Mouse (Mus musculus): ENCODE data around the gene Tomm20. TPM values are rescaled to one million over a fixed set of nuclear protein-coding genes. Genes with fewer than 3 reads are reported as not detected.

Tomm20 gene
- polyA plus RNA-seq, 1 experiment: 450 TPM

DNA sequence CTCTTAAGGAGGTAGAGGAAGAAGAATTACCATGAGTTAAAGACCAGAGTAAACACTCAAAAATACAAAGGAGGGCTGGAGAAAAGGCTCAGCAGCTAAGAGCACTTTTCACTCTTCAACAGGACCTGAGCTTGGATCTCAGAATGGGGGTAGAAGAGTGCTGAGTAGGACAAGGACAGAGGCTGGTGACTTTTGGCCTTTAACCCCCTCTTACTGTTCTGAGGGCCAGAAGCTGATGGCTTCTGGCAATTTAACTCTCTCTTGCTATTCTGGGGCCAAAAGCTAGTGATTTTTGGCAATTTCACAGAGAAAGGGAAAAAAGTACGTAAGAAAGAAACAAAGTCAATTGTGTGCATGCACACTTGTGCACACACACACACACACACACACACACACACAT, 17.2 kb upstream of the Tomm20 start:
- TF ChIP-seq POLR2A (IDR thresholded peaks at IDR 0.05; ENCODE audit: low read depth, low read length) (no peak), CTCF (IDR thresholded peaks at IDR 0.05; ENCODE audit: extremely low read depth, insufficient read length, insufficient replicate concordance, low read depth, low read length) (no peak)
- Histone ChIP-seq H3K36me3 (ENCODE audit: control insufficient read depth, insufficient read depth, low read length) (peaks cover 57% of the 10 kb centered on the region), H3K4me3 (ENCODE audit: low read depth, low read length) (no peak overlapping the region), H3K27ac (ENCODE audit: insufficient read depth, low read depth, low read length) (no peak overlapping the region), H3K4me1 (ENCODE audit: control insufficient read depth, insufficient read depth, insufficient read length, low read length) (no peaks in the 10 kb centered on the region), H3K27me3 (ENCODE audit: control insufficient read depth, insufficient read depth, low read length) (no peaks in the 10 kb centered on the region)
- WGBS: 100% methylated on average over 1 of the region's 1 CpGs

DNA sequence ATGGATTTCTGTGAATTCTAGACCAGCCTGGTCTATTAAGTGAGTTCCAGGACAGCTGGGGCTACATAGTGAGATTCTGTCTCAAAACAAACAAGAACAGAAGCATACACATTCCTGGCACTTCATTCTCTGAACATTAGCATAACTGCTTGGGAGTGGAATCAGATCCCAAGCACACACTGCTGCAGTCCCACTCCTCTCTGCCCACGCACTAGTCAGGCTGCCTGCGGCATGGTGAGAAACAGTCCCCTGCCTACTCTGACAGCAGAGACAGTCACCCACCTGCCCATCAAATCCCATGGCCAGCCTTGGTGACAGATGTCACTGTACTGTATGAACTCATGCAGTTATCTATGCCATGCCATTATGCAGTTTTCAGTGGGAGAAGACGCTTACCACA, 15.9 kb upstream of the Tomm20 start:
- WGBS: 98% methylated on average over 3 of the region's 3 CpGs
- H3K4me1 ChIP-seq (ENCODE audit: control insufficient read depth, insufficient read depth, insufficient read length, low read length): no peaks in the 10 kb centered on the region
- no peak overlapping the region for H3K27ac ChIP-seq (ENCODE audit: insufficient read depth, low read depth, low read length)
- no peak for TF ChIP-seq POLR2A (IDR thresholded peaks at IDR 0.05; ENCODE audit: low read depth, low read length)
- no peak for TF ChIP-seq CTCF (IDR thresholded peaks at IDR 0.05; ENCODE audit: extremely low read depth, insufficient read length, insufficient replicate concordance, low read depth, low read length)
- no peak overlapping the region for H3K4me3 ChIP-seq (ENCODE audit: low read depth, low read length)
- peaks cover 63% of the 10 kb centered on the region for H3K36me3 ChIP-seq (ENCODE audit: control insufficient read depth, insufficient read depth, low read length)
- no peaks in the 10 kb centered on the region for H3K27me3 ChIP-seq (ENCODE audit: control insufficient read depth, insufficient read depth, low read length)

DNA sequence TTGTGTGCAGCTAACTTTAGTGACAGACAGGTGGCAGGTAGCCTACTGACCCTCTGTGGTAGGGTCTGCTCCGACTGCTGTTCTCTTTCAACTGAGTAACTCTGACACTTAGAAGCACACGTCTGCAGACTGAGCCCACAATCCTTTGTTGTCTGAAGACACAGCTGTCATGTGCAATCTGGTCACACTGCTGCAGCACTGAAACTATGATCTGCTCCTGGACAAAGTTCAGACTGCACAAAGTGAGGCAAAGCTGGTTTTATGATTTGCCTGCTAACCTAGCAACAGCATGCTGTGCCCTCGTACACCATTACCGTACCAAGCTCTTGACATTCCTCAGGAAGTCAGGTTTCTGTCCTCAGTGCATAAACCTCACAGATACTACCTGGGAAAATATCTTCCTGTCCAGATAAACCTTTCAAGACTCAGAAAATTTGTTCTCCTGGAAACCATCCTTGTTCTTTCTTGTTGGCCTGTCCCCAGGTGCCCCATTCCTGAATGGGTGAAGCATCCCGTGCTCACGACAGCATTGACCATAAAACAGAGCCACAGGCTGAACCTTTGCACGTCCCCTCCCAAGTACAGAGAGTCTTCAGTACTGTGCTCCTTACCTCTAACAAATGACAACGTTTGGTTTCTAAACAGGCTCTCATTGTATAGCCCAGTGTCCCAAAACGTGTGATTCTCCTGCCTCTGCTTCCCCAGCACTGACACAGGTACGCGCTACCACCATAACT, 6.4 kb upstream of the Tomm20 start:
- no peak overlapping the region for H3K4me3 ChIP-seq (ENCODE audit: low read depth, low read length)
- no peaks in the 10 kb centered on the region for H3K4me1 ChIP-seq (ENCODE audit: control insufficient read depth, insufficient read depth, insufficient read length, low read length)
- peaks cover 56% of the 10 kb centered on the region for H3K36me3 ChIP-seq (ENCODE audit: control insufficient read depth, insufficient read depth, low read length)
- H3K27ac ChIP-seq (ENCODE audit: insufficient read depth, low read depth, low read length): no peak overlapping the region
- 63% methylated on average over 11 of the region's 11 CpGs for WGBS
- no peak for TF ChIP-seq POLR2A (IDR thresholded peaks at IDR 0.05; ENCODE audit: low read depth, low read length)
- no peak for TF ChIP-seq CTCF (IDR thresholded peaks at IDR 0.05; ENCODE audit: extremely low read depth, insufficient read length, insufficient replicate concordance, low read depth, low read length)
- no peaks in the 10 kb centered on the region for H3K27me3 ChIP-seq (ENCODE audit: control insufficient read depth, insufficient read depth, low read length)

DNA sequence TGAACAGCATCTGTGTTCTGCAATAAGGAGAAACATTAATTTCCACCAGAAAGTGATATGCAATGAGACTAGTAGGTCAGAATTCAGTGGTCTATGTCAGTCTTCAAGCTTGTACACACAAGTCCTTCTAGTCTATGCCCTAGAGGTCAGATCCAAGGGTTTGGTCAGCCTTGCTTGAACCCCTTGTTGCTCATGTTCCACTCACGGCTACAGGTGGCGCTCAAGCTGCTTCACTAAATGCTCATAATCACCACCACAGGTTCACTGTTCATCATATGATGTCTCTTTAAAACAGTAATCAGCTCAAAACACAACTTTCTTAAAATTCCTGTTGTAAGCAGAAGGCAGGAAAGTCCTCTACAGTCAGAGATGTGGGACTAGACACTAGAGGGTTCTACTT, 3.9 kb upstream of the Tomm20 start:
- no peak overlapping the region for H3K4me3 ChIP-seq (ENCODE audit: low read depth, low read length)
- TF ChIP-seq POLR2A (IDR thresholded peaks at IDR 0.05; ENCODE audit: low read depth, low read length) (no peak), CTCF (IDR thresholded peaks at IDR 0.05; ENCODE audit: extremely low read depth, insufficient read length, insufficient replicate concordance, low read depth, low read length) (peak; percentile 16; the same call in 1 of the 2 replicates)
- peaks cover 38% of the 10 kb centered on the region for H3K36me3 ChIP-seq (ENCODE audit: control insufficient read depth, insufficient read depth, low read length)
- no peak overlapping the region for H3K27ac ChIP-seq (ENCODE audit: insufficient read depth, low read depth, low read length)
- WGBS: 72% methylated on average over 2 of the region's 2 CpGs
- no peaks in the 10 kb centered on the region for H3K27me3 ChIP-seq (ENCODE audit: control insufficient read depth, insufficient read depth, low read length)
- peaks cover 3% of the 10 kb centered on the region; the same call in 1 of the 2 replicates for H3K4me1 ChIP-seq (ENCODE audit: control insufficient read depth, insufficient read depth, insufficient read length, low read length)

DNA sequence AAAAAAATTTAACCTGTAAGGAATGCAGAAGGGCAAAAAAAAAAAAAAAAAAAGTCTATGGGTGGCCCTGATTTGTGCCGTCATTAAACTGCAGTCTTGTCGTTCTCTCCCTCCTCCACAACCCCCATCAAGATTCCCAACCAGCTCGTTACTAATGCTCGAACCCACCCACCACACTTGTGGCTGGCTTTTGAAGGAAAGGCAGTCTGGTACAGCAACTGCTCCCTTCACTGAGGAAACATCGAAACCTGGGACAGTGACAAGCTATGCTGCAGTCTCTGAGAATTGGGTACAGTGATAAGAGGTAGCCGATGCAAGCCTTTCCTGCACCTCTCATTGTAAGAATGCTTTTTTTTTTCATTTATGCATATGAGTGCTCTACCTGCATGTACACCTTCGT, 800 bp upstream of the Tomm20 start:
- Histone ChIP-seq H3K4me1 (ENCODE audit: control insufficient read depth, insufficient read depth, insufficient read length, low read length) (peaks cover 9% of the 10 kb centered on the region; the same call in 1 of the 2 replicates), H3K27ac (ENCODE audit: insufficient read depth, low read depth, low read length) (no peak overlapping the region), H3K4me3 (ENCODE audit: low read depth, low read length) (no peak overlapping the region), H3K27me3 (ENCODE audit: control insufficient read depth, insufficient read depth, low read length) (no peaks in the 10 kb centered on the region), H3K36me3 (ENCODE audit: control insufficient read depth, insufficient read depth, low read length) (peaks cover 16% of the 10 kb centered on the region)
- no peak for TF ChIP-seq CTCF (IDR thresholded peaks at IDR 0.05; ENCODE audit: extremely low read depth, insufficient read length, insufficient replicate concordance, low read depth, low read length)
- TF ChIP-seq POLR2A (IDR thresholded peaks at IDR 0.05; ENCODE audit: low read depth, low read length): no peak
- 72% methylated on average over 7 of the region's 7 CpGs for WGBS

DNA sequence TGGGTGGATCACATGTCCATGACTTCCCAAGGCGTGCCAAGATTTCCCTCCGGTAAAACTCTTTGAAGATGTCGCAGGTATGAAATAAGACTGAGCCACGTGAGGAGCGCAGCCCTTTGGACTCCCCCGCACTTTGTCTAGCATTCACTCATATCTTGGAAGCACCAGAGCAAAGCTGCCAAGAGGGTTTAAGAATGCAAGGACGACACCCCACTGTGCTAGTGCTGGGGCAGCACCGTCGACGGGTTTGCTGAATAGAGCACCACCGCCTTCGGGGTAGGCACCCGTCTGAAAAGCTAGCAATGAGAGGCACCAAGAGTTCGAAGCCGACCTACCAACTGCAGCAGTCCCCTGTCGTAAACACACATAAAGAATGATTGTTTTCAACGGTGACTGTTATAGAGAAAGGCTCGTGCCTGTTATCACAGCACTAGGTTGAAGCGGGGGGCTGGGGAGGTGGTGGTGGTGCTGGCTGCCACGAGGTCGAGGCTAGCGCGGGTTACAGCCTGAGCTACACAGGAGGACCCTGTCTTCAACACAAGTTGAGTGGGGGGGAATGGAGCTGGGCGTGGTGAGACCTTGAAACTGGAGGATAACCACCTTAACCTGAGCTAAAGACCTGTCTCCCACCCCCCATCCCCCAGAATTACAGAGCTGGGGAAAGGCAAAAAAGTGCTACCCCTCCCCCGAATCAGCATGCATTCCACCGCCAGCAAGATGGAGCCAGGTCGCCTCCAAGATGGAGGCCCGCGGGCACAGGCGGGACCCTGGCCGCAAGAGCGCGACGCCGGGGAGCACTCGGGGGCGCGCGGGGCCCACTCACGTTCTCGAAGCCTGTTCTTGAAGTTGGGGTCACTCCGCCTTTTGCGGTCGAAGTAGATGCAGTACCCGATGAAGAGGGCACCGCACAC, 608 bp downstream of the Tomm20 start:
- H3K36me3 ChIP-seq (ENCODE audit: control insufficient read depth, insufficient read depth, low read length): peaks cover 12% of the 10 kb centered on the region
- H3K4me1 ChIP-seq (ENCODE audit: control insufficient read depth, insufficient read depth, insufficient read length, low read length): peaks cover 9% of the 10 kb centered on the region; the same call in 1 of the 2 replicates
- peak overlapping the region; percentile 60 for H3K27ac ChIP-seq (ENCODE audit: insufficient read depth, low read depth, low read length)
- under 1% methylated on average over 46 of the region's 46 CpGs for WGBS
- peak overlapping the region; percentile 86 for H3K4me3 ChIP-seq (ENCODE audit: low read depth, low read length)
- no peaks in the 10 kb centered on the region for H3K27me3 ChIP-seq (ENCODE audit: control insufficient read depth, insufficient read depth, low read length)
- TF ChIP-seq CTCF (IDR thresholded peaks at IDR 0.05; ENCODE audit: extremely low read depth, insufficient read length, insufficient replicate concordance, low read depth, low read length): no peak
- TF ChIP-seq POLR2A (IDR thresholded peaks at IDR 0.05; ENCODE audit: low read depth, low read length): no peak

DNA sequence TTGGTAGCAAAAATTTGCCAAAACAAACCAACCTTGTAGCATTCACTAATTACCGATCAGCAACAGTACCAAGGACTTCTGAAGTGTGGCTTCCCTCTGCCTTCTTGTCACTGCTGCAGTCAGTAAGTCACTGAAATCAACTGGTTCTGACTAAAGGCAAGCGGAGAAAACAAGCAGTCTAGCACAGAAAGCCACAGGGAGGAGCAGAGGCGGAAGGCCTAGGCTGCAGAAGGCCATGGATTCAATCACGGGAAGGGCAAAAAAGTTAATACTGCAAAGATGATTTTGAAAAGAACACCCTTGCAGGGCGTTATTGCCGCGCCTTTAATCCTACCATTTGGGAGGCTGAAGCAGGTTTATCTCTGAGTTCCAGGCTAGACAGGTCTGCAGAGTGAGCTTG, 2.1 kb downstream of the Tomm20 start:
- Histone ChIP-seq H3K27me3 (ENCODE audit: control insufficient read depth, insufficient read depth, low read length) (no peaks in the 10 kb centered on the region), H3K4me1 (ENCODE audit: control insufficient read depth, insufficient read depth, insufficient read length, low read length) (peaks cover 9% of the 10 kb centered on the region; the same call in 1 of the 2 replicates), H3K36me3 (ENCODE audit: control insufficient read depth, insufficient read depth, low read length) (peaks cover 15% of the 10 kb centered on the region), H3K4me3 (ENCODE audit: low read depth, low read length) (no peak overlapping the region), H3K27ac (ENCODE audit: insufficient read depth, low read depth, low read length) (no peak overlapping the region)
- WGBS: 50% methylated on average over 7 of the region's 7 CpGs
- TF ChIP-seq CTCF (IDR thresholded peaks at IDR 0.05; ENCODE audit: extremely low read depth, insufficient read length, insufficient replicate concordance, low read depth, low read length) (no peak), POLR2A (IDR thresholded peaks at IDR 0.05; ENCODE audit: low read depth, low read length) (no peak)
